Mouse (Mus musculus) thymus, adult 2 months (tissue): ENCODE measurements around the gene Ephb1.

ENCODE experiments used
- CTCF ChIP-seq: fragments of 200-500 bp; IDR thresholded peaks from 2 replicates; pipeline ENCODE4 v1.5.1; 2012; ENCODE audit warnings: mild to moderate bottlenecking, control low read depth, low read length, moderate library complexity, borderline replicate concordance; ENCODE audit not compliant: control insufficient read depth, poor library complexity, insufficient read depth; ENCODE audit errors: extremely low read depth
- POLR2A ChIP-seq: fragments of 200-500 bp; IDR thresholded peaks from 2 replicates; pipeline ENCODE4 v1.6.1; 2012; ENCODE audit warnings: mild to moderate bottlenecking, low read length, control low read depth, moderate library complexity; ENCODE audit not compliant: control insufficient read depth, poor library complexity, insufficient read depth; ENCODE audit errors: extremely low read depth

DNA sequence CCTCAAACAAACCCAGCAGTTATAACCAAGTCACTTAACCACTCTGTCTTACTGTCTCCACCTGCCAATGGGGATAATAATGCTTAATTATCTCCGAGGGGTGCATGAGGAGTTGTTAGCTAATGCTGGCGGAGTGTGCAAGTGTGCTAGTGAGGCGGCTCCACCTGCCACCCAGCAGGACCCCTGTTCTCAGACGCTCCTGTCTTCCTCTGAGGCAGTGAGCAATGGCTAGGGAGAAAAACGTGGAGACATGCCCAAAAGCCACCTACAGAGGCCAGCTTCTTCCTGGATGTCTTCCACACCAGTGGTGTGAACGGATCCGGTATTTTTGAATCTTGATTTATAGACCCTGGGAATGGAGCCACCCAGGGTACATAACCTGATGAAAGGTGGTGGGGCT, 409.2 kb downstream of the Ephb1 start:
- no peak for TF ChIP-seq CTCF
- TF ChIP-seq POLR2A, result no peak
